Mouse (Mus musculus) 416B (cell line): ENCODE results near the gene Rcor1.
A peak's percentile ranks its signal among the peaks of the same experiment; 100 is the strongest.

Experiments used
- DNase-seq: peaks from one replicate; pipeline ENCODE4 v3.0.0; 2011; ENCODE audit warnings: low read depth

Gene Rcor1

DNA sequence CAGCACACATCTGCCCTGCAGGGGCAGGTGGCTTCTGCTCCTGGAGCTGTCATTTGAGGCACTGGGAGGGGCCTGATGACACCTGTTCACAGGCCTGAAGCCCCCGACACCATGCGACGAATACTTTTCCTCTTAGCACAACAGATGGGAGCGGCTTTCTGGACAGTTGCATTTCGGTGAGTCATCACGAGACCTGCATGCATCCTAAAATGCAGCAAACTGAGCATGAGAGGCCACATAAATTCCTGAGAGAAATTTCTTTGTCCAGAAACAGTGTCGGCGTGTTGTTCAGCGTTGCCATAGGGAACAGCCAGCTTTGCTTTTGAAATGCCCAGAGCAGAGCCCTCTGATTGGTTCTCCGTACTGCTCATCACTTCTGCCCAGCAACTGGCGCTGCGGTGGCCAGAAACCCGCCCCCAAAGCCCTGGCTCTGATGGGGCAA lies 125.2 kb downstream of the Rcor1 start:
- DNase-seq: peak; percentile 89

GRCm38 (mm10) chr12:111165146-111165812 lies 126.1 kb downstream of the Rcor1 start:
- DNase-seq: peak; percentile 82
